Mouse (Mus musculus): ENCODE results near the gene Fam178b. TPM values are rescaled to one million over a fixed set of nuclear protein-coding genes. Genes with fewer than 3 reads are reported as not detected.

Gene Fam178b
- polyA plus RNA-seq, 1 experiment: 410 TPM

DNA sequence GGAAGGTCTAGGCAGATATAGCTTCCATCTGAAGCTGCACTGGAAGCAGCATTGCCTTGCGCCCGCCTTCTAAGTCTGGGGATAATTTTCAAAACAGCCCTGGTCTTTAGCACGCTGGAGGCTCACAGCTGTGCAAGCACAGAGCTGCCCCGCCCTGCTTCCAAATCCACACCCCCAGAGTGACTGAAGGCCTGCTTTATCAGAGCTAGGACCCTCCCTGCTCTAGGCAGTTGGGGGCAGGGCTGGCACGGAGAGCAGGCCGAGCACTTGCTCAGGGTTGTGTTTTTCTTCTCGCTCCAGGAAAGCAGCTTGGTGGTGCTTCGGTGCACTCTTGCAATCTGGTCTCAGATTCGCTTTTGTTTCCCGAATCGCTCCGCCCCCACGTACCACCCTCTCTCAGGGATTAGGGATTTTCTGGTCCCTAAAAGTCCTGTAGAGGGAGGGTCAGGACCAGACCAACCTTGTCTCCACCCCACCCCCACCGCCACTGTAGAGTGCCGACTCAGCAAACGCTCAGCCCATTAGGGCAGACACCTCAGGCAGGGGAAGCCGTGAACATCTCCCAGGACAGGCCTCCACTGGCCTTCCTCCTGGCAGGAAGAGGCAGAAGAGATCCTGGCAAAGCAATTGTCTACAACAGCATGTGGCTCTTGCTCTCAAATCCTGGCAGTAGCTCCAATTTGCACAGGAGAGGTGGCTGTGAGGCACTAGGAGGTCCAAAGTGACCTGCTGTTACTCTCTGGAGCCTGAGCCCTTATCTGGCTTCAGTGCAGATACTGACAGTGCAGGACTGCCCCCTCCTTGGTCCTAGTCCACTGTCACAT lies 102.4 kb downstream of the Fam178b start:
- H3K27me3 ChIP-seq (ENCODE audit: control insufficient read depth, insufficient read depth, low read length): no peaks in the 10 kb centered on the region
- H3K36me3 ChIP-seq (ENCODE audit: control insufficient read depth, insufficient read depth, low read length): no peaks in the 10 kb centered on the region; the same call in 1 of the 2 replicates
- H3K27ac ChIP-seq (ENCODE audit: control insufficient read depth, insufficient read depth, low read depth, low read length): peak overlapping the region; percentile 36
- peaks cover 4% of the 10 kb centered on the region; the same call in 1 of the 2 replicates for H3K4me1 ChIP-seq (ENCODE audit: control insufficient read depth, insufficient read depth, low read length)
- TF ChIP-seq CTCF (IDR thresholded peaks at IDR 0.05; ENCODE audit: control insufficient read depth, insufficient read depth, insufficient replicate concordance, low read depth, low read length): no peak
- no peak; the same call in 1 of the 2 replicates for TF ChIP-seq POLR2A (IDR thresholded peaks at IDR 0.05; ENCODE audit: control insufficient read depth, low read depth, low read length)
- no peak overlapping the region for H3K4me3 ChIP-seq (ENCODE audit: control insufficient read depth, low read depth, low read length)

DNA sequence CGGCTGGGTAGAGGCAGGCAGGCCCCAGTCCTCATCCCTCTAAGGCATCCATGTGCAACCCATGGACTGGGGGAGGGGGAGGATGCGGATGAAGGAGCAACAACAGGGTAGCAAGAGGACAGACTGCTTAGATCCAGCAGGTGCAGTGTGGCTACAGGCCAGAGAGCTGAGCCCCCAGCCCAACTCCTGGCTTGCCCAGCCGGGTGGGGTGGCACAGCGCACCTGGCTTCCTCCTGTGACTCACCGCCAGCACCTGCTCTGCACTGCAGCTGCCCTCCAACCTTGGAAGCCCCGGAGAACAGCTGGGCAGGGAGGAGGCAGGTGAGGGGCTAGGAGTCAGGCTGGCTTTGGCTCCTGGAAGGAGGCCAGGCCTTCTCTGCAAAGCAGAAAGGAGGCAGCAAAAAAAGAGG lies 103.0 kb downstream of the Fam178b start:
- H3K27me3 ChIP-seq (ENCODE audit: control insufficient read depth, insufficient read depth, low read length): no peaks in the 10 kb centered on the region
- no peak overlapping the region for H3K4me3 ChIP-seq (ENCODE audit: control insufficient read depth, low read depth, low read length)
- no peak overlapping the region for H3K27ac ChIP-seq (ENCODE audit: control insufficient read depth, insufficient read depth, low read depth, low read length)
- TF ChIP-seq CTCF (IDR thresholded peaks at IDR 0.05; ENCODE audit: control insufficient read depth, insufficient read depth, insufficient replicate concordance, low read depth, low read length) (no peak), POLR2A (IDR thresholded peaks at IDR 0.05; ENCODE audit: control insufficient read depth, low read depth, low read length) (no peak)
- H3K4me1 ChIP-seq (ENCODE audit: control insufficient read depth, insufficient read depth, low read length): peaks cover 4% of the 10 kb centered on the region; the same call in 1 of the 2 replicates
- H3K36me3 ChIP-seq (ENCODE audit: control insufficient read depth, insufficient read depth, low read length): no peaks in the 10 kb centered on the region; the same call in 1 of the 2 replicates

DNA sequence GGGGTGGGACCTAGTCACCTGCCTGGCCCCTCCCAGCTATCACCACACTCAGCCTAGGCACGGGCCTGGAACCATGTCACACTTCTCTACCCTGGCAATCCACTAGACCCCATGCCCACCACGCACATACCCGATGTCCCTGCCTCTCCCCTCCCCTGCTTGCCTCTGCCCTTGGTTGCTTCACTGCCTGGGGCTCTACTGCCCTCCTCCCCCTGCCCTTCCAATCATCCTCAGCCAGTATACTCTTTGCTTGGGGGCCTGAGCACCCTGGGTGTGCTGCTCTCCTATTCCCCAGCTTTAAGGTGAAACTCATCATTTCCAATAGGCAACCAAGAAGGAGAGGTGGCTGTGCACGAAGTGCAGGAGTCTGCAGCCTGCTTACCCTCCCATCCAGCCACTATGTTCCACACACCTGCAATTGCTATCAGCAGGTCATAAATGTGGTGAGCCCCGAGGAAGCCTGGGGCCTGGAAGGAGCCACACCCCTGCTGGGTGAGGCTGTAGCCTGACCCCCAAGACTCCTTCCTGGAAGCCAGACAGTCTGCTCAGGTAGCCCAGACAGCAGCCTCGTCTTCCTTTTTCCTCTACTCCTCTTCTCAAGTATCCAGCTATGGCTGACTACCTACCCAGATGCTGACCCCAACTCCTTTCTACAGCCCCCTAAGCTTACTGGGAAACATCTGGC lies 105.8 kb downstream of the Fam178b start:
- TF ChIP-seq CTCF (IDR thresholded peaks at IDR 0.05; ENCODE audit: control insufficient read depth, insufficient read depth, insufficient replicate concordance, low read depth, low read length): no peak
- no peak for TF ChIP-seq POLR2A (IDR thresholded peaks at IDR 0.05; ENCODE audit: control insufficient read depth, low read depth, low read length)
- no peaks in the 10 kb centered on the region for H3K27me3 ChIP-seq (ENCODE audit: control insufficient read depth, insufficient read depth, low read length)
- H3K27ac ChIP-seq (ENCODE audit: control insufficient read depth, insufficient read depth, low read depth, low read length): no peak overlapping the region
- no peaks in the 10 kb centered on the region for H3K36me3 ChIP-seq (ENCODE audit: control insufficient read depth, insufficient read depth, low read length)
- H3K4me3 ChIP-seq (ENCODE audit: control insufficient read depth, low read depth, low read length): no peak overlapping the region
- peaks cover 5% of the 10 kb centered on the region for H3K4me1 ChIP-seq (ENCODE audit: control insufficient read depth, insufficient read depth, low read length)

DNA sequence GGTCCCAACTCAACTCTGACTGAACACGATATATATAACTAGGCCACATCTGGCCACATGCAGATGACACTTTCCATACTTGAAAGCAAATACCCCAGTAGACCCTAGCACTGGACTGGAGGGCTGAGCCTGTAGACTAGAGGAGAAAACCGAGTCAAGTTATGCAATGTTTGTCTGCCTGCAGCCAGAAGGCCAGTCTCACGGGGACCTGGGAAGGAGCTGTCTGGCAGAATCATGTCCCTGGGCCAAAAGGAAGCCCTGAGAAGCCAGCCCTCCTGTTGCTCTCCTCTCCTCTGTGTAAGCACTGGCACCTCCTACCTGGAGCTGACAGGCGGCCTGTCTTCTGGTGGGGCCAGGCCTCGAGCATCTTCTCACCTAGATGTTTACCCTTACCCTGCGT lies 107.6 kb downstream of the Fam178b start:
- no peak overlapping the region for H3K27ac ChIP-seq (ENCODE audit: control insufficient read depth, insufficient read depth, low read depth, low read length)
- H3K4me1 ChIP-seq (ENCODE audit: control insufficient read depth, insufficient read depth, low read length): peaks cover 8% of the 10 kb centered on the region
- TF ChIP-seq CTCF (IDR thresholded peaks at IDR 0.05; ENCODE audit: control insufficient read depth, insufficient read depth, insufficient replicate concordance, low read depth, low read length): no peak
- TF ChIP-seq POLR2A (IDR thresholded peaks at IDR 0.05; ENCODE audit: control insufficient read depth, low read depth, low read length): no peak

DNA sequence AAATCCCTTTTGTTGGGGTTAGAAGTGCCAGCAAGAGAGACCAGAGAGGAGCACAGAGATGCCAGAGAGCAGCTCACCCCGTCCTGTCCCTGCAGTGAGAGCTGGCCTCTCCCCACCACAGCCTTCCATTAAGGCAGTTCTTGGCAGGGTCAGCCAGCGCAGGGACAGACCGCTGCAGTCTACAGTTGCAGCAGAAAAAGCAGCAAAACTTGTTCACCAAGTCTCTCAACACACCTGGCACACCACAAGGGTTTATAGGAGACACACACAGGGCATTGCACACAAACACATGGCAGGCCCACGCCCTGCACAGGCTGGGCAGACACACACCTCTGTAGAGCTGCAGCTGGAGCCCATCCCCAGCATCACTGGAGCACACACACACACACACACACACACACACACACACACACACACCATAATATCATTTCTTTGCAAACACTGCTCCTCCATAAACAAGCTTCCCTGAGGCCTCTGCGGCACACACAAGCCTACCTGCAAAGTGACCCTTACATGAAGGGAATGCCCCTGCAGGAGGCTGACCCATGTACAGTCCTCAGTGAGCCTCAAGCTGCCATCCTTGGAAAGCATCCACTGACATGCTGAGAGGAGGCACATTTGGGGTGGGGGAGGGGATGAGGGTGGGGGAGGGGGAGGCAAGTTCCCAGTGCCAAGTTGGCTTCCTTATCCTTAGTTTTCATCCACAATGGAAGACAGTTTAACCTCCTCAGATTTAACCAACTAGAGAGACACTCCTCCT lies 108.6 kb downstream of the Fam178b start:
- no peak overlapping the region; the same call in 1 of the 2 replicates for H3K27ac ChIP-seq (ENCODE audit: control insufficient read depth, insufficient read depth, low read depth, low read length)
- H3K27me3 ChIP-seq (ENCODE audit: control insufficient read depth, insufficient read depth, low read length): no peaks in the 10 kb centered on the region
- peaks cover 4% of the 10 kb centered on the region for H3K4me1 ChIP-seq (ENCODE audit: control insufficient read depth, insufficient read depth, low read length)
- no peaks in the 10 kb centered on the region for H3K36me3 ChIP-seq (ENCODE audit: control insufficient read depth, insufficient read depth, low read length)
- TF ChIP-seq CTCF (IDR thresholded peaks at IDR 0.05; ENCODE audit: control insufficient read depth, insufficient read depth, insufficient replicate concordance, low read depth, low read length): no peak
- TF ChIP-seq POLR2A (IDR thresholded peaks at IDR 0.05; ENCODE audit: control insufficient read depth, low read depth, low read length): no peak
- H3K4me3 ChIP-seq (ENCODE audit: control insufficient read depth, low read depth, low read length): no peak overlapping the region

More for the DNA sequence above, 107.6 kb downstream of the Fam178b start:
- Histone ChIP-seq H3K27me3 (ENCODE audit: control insufficient read depth, insufficient read depth, low read length) (no peaks in the 10 kb centered on the region), H3K4me3 (ENCODE audit: control insufficient read depth, low read depth, low read length) (no peak overlapping the region), H3K36me3 (ENCODE audit: control insufficient read depth, insufficient read depth, low read length) (no peaks in the 10 kb centered on the region)

DNA sequence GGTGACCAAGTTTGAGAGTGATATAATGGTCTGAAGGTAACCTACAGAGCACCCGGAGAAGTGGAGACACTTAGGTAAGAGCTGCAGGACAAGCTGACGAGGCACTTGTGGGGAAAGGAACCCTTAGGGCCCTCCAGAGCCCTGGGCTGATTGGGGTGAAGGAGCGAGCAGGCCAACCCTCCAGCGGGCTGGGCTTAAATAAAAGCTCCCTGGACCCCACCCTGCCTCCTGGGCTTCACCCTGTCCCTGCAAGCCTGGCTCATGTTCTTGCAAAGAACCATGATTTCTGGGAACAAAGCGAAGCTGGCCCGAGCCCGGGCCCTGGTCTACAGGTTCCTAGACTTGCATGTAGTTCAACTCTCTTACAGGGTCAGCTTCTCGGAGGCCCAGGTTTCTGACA lies 109.5 kb downstream of the Fam178b start:
- Histone ChIP-seq H3K27ac (ENCODE audit: control insufficient read depth, insufficient read depth, low read depth, low read length) (peak overlapping the region; percentile 51; the same call in 1 of the 2 replicates), H3K36me3 (ENCODE audit: control insufficient read depth, insufficient read depth, low read length) (no peaks in the 10 kb centered on the region), H3K27me3 (ENCODE audit: control insufficient read depth, insufficient read depth, low read length) (no peaks in the 10 kb centered on the region), H3K4me3 (ENCODE audit: control insufficient read depth, low read depth, low read length) (no peak overlapping the region), H3K4me1 (ENCODE audit: control insufficient read depth, insufficient read depth, low read length) (peaks cover 4% of the 10 kb centered on the region)
- TF ChIP-seq POLR2A (IDR thresholded peaks at IDR 0.05; ENCODE audit: control insufficient read depth, low read depth, low read length): no peak
- TF ChIP-seq CTCF (IDR thresholded peaks at IDR 0.05; ENCODE audit: control insufficient read depth, insufficient read depth, insufficient replicate concordance, low read depth, low read length): no peak
